Mouse (Mus musculus): ENCODE measurements around the gene Pus1. TPM values are rescaled to one million over a fixed set of nuclear protein-coding genes. Genes with fewer than 3 reads are reported as not detected.

Gene Pus1
- 20.0 and 23.9 TPM in 2 replicates for polyA plus RNA-seq (2012; rRNA removed)
- polyA plus RNA-seq (2014; fragmentation: Nextera tagmentation; extraction: Ambion mirVana): 17.2 and 18.8 TPM in 2 replicates

DNA sequence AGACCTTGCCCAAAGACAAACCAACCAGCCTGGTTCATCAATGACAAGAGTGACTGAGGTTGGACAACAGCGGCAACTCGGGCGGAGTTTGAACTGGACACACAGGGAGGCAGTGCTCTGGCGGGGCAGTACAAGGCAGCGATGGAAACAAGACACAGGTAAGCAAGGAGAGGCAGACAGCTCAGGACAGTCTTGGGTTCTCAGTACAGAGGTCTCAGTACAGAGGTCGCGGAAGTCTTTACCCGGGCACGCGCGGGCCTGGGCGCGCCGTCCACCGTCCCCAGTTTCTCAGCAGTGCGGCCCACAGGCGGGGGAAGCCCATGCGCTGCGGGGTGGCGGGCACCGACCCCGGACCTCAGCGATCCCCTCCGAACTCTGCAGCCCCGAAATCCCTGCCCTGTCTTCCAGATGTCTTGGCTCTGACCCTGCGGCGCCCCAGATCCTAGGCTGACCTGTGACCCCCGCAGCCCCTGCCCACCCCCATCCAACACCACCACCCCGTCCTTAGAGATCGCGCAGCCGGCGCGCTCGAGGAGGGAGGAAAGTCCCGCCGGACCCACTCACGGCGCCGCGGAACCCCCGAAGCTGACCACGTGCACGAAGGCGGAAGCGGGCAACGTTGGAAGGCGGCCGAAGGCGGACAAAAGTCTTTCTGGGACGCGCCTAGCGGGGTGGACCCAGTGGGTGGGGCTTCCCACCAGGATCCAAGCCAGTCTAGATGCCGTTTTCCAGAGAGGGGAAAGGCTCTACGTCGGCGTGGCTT is at the start of gene Pus1:
Pus1 (minus strand) TSS at position 662 of the 763 bp plus-strand sequence.
- H3K4me2 ChIP-seq (ENCODE audit: low read depth): peak within 1 kb of the TSS; percentile 98
- under 1% methylated on average over 57 of the region's 57 CpGs for WGBS (ENCODE audit: insufficient replicate concordance)
- TF ChIP-seq EP300 (IDR thresholded peaks at IDR 0.05; ENCODE audit: low read depth): no peak
- no peak for TF ChIP-seq CTCF (IDR thresholded peaks at IDR 0.05; ENCODE audit: low read depth)
- H3K4me3 ChIP-seq (ENCODE audit: insufficient read depth in 1 of 2, low read depth in 2 of 2, low read length in 2 of 2): peak within 1 kb of the TSS; percentile 82 to 87
- H3K4me1 ChIP-seq (replicated peaks; ENCODE audit: control insufficient read depth in 2 of 2, insufficient read depth in 2 of 2, low read length in 1 of 2): peaks cover 20 to 27% of the 10 kb centered on the region in 2 experiments
- ATAC-seq (ENCODE audit: insufficient read depth) (peak; percentile 76), DNase-seq (ENCODE audit: low read depth in 3 of 3, low spot score in 3 of 3) (peak; percentile 74 to 76 (median 76))
- H3K27ac ChIP-seq: peak within 1 kb of the TSS; percentile 87
- H3K9me3 ChIP-seq (ENCODE audit: control insufficient read depth, low read length): no peaks in the 10 kb centered on the region
- H3K36me3 ChIP-seq (replicated peaks; ENCODE audit: control insufficient read depth, insufficient read depth, low read depth): peaks cover 14% of the 10 kb centered on the region
- H3K27me3 ChIP-seq (ENCODE audit: control insufficient read depth, insufficient read depth, low read length): no peaks in the 10 kb centered on the region
- H3K9ac ChIP-seq (replicated peaks): peak within 1 kb of the TSS; percentile 87

DNA sequence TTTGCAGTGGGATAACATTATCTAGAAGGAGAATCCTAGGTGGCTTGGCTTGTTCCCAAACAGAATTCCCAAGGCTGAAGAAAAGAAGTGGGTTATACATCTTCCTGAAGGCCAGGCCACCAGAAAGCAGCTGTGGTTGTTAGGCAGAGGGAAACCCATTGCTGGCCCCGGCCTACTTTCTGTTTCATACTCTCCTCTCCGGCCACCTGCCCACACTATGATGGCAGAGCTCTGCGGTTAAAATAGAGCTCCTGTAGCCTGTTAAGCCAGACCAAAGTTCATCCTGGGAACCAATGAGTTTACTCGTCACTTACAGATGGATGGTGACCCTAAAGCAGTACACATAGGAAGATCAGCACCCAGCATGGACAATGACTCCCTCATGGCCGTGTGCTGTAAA is 47.1 kb upstream of the Pus1 start:
- Histone ChIP-seq H3K4me3 (ENCODE audit: insufficient read depth in 1 of 2, low read depth in 2 of 2, low read length in 2 of 2) (no peak overlapping the region), H3K27me3 (ENCODE audit: control insufficient read depth, insufficient read depth, low read length) (no peaks in the 10 kb centered on the region), H3K9me3 (ENCODE audit: control insufficient read depth, low read length) (no peaks in the 10 kb centered on the region), H3K36me3 (replicated peaks; ENCODE audit: control insufficient read depth, insufficient read depth, low read depth) (peaks cover 10% of the 10 kb centered on the region), H3K9ac (replicated peaks) (no peak overlapping the region), H3K4me1 (replicated peaks; ENCODE audit: control insufficient read depth in 2 of 2, insufficient read depth in 2 of 2, low read length in 1 of 2) (no peaks in the 10 kb centered on the region), H3K27ac (no peak overlapping the region), H3K4me2 (ENCODE audit: low read depth) (no peak overlapping the region)
- 82% methylated on average over 5 of the region's 5 CpGs for WGBS (ENCODE audit: insufficient replicate concordance)
- ATAC-seq (ENCODE audit: insufficient read depth): 0 out of 2 replicates have a peak, but pooled peaks have one; percentile 8
- no peak for TF ChIP-seq EP300 (IDR thresholded peaks at IDR 0.05; ENCODE audit: low read depth)
- TF ChIP-seq CTCF (IDR thresholded peaks at IDR 0.05; ENCODE audit: low read depth): no peak
- no peak for DNase-seq (ENCODE audit: low read depth in 3 of 3, low spot score in 3 of 3)

DNA sequence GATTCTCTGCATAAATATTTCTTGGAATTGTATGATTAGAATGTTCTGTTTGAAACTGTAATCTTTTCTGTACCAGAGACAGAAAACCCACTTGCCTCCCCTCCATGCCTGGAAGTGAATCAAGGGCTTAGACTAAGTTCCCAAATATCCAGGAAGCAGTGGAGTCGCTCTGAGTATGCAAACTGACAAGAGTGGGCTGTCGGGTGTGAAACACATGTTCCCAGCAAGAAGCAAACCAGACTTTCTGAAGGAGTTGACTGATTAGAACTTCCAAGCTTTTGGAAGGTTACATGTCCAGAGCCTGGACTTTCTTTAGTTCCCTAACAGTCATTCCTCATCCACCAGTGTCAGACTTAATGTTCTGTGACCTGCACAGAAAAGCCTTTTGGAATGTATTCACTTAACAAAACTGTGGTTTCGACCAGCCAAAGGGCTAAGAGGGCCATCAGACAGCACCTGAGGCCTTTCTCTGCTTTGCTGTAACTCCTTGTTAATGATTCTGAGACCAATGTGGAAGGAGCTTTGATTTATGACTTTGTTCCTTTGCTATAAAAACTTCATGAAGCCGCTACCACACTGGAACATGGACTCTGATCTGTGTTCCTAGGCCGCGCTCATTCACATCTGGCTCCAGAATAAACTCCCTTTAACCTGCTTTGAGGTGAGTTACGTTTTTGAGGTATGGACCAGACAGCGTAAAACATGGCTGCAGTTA is 46.5 kb upstream of the Pus1 start:
- H3K27me3 ChIP-seq (ENCODE audit: control insufficient read depth, insufficient read depth, low read length): no peaks in the 10 kb centered on the region
- no peak overlapping the region for H3K4me2 ChIP-seq (ENCODE audit: low read depth)
- no peaks in the 10 kb centered on the region for H3K9me3 ChIP-seq (ENCODE audit: control insufficient read depth, low read length)
- no peak for DNase-seq (ENCODE audit: low read depth in 3 of 3, low spot score in 3 of 3)
- H3K4me1 ChIP-seq (replicated peaks; ENCODE audit: control insufficient read depth in 2 of 2, insufficient read depth in 2 of 2, low read length in 1 of 2): no peaks in the 10 kb centered on the region
- no peak for TF ChIP-seq CTCF (IDR thresholded peaks at IDR 0.05; ENCODE audit: low read depth)
- TF ChIP-seq EP300 (IDR thresholded peaks at IDR 0.05; ENCODE audit: low read depth): no peak
- H3K4me3 ChIP-seq (ENCODE audit: insufficient read depth in 1 of 2, low read depth in 2 of 2, low read length in 2 of 2): no peak overlapping the region
- no peak for ATAC-seq (ENCODE audit: insufficient read depth)
- 83% methylated on average over 8 of the region's 8 CpGs for WGBS (ENCODE audit: insufficient replicate concordance)
- H3K27ac ChIP-seq: no peak overlapping the region
- H3K9ac ChIP-seq (replicated peaks): no peak overlapping the region
- peaks cover 7% of the 10 kb centered on the region for H3K36me3 ChIP-seq (replicated peaks; ENCODE audit: control insufficient read depth, insufficient read depth, low read depth)

DNA sequence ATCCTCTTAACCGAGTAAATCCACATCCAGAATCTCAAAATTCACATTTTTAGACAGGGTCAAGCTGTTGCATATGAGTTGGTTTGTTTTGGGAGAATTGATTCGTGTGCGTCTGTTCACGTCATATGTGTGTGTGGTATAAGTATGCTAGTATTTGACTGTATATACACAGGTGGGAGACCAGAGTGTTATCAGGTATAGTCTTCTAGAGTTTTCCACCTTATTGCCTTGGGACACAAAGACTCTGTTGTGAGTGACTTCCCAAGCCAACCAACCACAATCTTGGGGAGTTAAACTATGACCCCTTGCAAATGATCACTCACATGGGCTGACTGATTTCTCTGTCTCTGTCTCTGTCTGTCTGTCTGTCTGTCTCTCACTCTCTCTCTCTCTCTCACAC is 44.0 kb upstream of the Pus1 start:
- 72% methylated on average over 4 of the region's 4 CpGs for WGBS (ENCODE audit: insufficient replicate concordance)
- Histone ChIP-seq H3K9ac (replicated peaks) (no peak overlapping the region), H3K27ac (no peak overlapping the region), H3K36me3 (replicated peaks; ENCODE audit: control insufficient read depth, insufficient read depth, low read depth) (peaks cover 7% of the 10 kb centered on the region), H3K4me1 (replicated peaks; ENCODE audit: control insufficient read depth in 2 of 2, insufficient read depth in 2 of 2, low read length in 1 of 2) (no peaks in the 10 kb centered on the region), H3K27me3 (ENCODE audit: control insufficient read depth, insufficient read depth, low read length) (no peaks in the 10 kb centered on the region), H3K4me2 (ENCODE audit: low read depth) (no peak overlapping the region), H3K9me3 (ENCODE audit: control insufficient read depth, low read length) (no peaks in the 10 kb centered on the region), H3K4me3 (ENCODE audit: insufficient read depth in 1 of 2, low read depth in 2 of 2, low read length in 2 of 2) (no peak overlapping the region)
- no peak for DNase-seq (ENCODE audit: low read depth in 3 of 3, low spot score in 3 of 3)
- ATAC-seq (ENCODE audit: insufficient read depth): no peak
- no peak for TF ChIP-seq CTCF (IDR thresholded peaks at IDR 0.05; ENCODE audit: low read depth)
- TF ChIP-seq EP300 (IDR thresholded peaks at IDR 0.05; ENCODE audit: low read depth): no peak

All from liver, embryonic 14.5 days (tissue).